Mouse (Mus musculus) midbrain, embryonic 10.5 days (tissue): ENCODE data around the gene Ang6. TPM values are rescaled to one million over a fixed set of nuclear protein-coding genes. Genes with fewer than 3 reads are reported as not detected.
"Not testable (repeated sequence)": the region's sequence is repeated elsewhere in the genome, so short reads cannot be mapped to it uniquely, and the experiment has no call there.

Source experiments
- DNase-seq: peaks from one replicate; pipeline ENCODE4 v3.0.0-alpha.2; 2017; ENCODE audit warnings: low spot score
- H3K27ac ChIP-seq: fragments of 300-500 bp; sonication (generic); replicated peaks from 2 replicates; pipeline ENCODE4 v1.5.1; 2016; ENCODE audit warnings: mild to moderate bottlenecking
- H3K27me3 ChIP-seq: fragments of 300-500 bp; sonication (generic); 2 replicates; pipeline ENCODE4 v1.6.1; 2016; ENCODE audit warnings: low read depth, mild to moderate bottlenecking; ENCODE audit not compliant: poor library complexity, severe bottlenecking
- H3K36me3 ChIP-seq: fragments of 300-500 bp; sonication (generic); 2 replicates; pipeline ENCODE4 v1.6.1; 2016; ENCODE audit warnings: mild to moderate bottlenecking, moderate library complexity
- H3K4me1 ChIP-seq: fragments of 300-500 bp; sonication (generic); 2 replicates; pipeline ENCODE4 v1.6.1; 2016
- H3K4me3 ChIP-seq: fragments of 300-500 bp; sonication (generic); 2 replicates; pipeline ENCODE4 v1.5.1; 2016; ENCODE audit warnings: mild to moderate bottlenecking, moderate library complexity
- H3K9me3 ChIP-seq: fragments of 300-500 bp; sonication (generic); replicated peaks from 2 replicates; pipeline ENCODE4 v1.6.1; 2016; ENCODE audit warnings: mild to moderate bottlenecking
- WGBS: fragments of 180-500 bp; shearing (Covaris S2); methylation state at CpG from one replicate; pipeline ENCODE4 v1.1.7; 2016; 5-methylcytosine and 5-hydroxymethylcytosine counted together
- polyA plus RNA-seq: library from polyadenylated mRNA; unstranded; fragments of >200 nt; fragmentation: Nextera tagmentation; extraction: Ambion mirVana; gene quantifications from 2 replicates; pipeline ENCODE4 v1.2.1, GENCODE M21; 2016

The Ang6 gene
- not detected in 2 replicates for polyA plus RNA-seq

DNA sequence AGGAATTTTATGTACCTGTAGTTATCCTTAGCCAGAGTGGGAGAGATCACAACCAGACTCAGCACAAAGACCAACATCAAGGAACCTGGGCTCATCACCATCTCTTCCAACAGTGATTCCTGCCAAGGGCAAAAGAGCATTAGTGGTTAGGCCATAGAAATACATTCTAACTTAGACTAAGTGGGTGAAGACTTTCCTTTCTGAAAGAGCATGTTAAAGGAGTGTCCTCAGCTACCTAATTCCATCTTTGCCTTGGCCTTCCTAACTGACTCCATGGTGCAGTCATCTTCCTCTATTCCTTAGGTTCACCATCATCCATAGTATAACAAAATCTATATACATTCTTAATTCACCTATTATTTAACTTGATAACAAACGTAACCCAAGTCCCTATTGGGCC is at the start of gene Ang6:
Ang6 (minus strand) TSS at position 101 of the 400 bp plus-strand sequence.
- WGBS: 81% methylated on average over 1 of the region's 1 CpGs
- Histone ChIP-seq H3K4me1 (no peaks in the 10 kb centered on the region), H3K36me3 (no peaks in the 10 kb centered on the region), H3K9me3 (no peaks in the 10 kb centered on the region), H3K27me3 (no peaks in the 10 kb centered on the region), H3K4me3 (no peak within 1 kb of the TSS), H3K27ac (no peak within 1 kb of the TSS)
- no peak for DNase-seq

GRCm38 (mm10) chr14:44046567-44046966 is 44.5 kb upstream of the Ang6 start:
- 89% methylated on average over 2 of the region's 2 CpGs for WGBS
- not testable (repeated sequence) for H3K4me3 ChIP-seq, H3K36me3 ChIP-seq, H3K27ac ChIP-seq, H3K27me3 ChIP-seq, H3K4me1 ChIP-seq, H3K9me3 ChIP-seq, DNase-seq

GRCm38 (mm10) chr14:44031828-44032227 is 29.8 kb upstream of the Ang6 start:
- H3K36me3 ChIP-seq, DNase-seq, H3K4me3 ChIP-seq, H3K9me3 ChIP-seq, H3K4me1 ChIP-seq, H3K27ac ChIP-seq, H3K27me3 ChIP-seq: not testable (repeated sequence)
- WGBS: 87% methylated on average over 1 of the region's 3 CpGs

GRCm38 (mm10) chr14:44009686-44010085 is 7.6 kb upstream of the Ang6 start:
- H3K4me1 ChIP-seq, H3K36me3 ChIP-seq, H3K9me3 ChIP-seq, H3K4me3 ChIP-seq, DNase-seq, H3K27me3 ChIP-seq, H3K27ac ChIP-seq: not testable (repeated sequence)
- WGBS: 73% methylated on average over 2 of the region's 2 CpGs

DNA sequence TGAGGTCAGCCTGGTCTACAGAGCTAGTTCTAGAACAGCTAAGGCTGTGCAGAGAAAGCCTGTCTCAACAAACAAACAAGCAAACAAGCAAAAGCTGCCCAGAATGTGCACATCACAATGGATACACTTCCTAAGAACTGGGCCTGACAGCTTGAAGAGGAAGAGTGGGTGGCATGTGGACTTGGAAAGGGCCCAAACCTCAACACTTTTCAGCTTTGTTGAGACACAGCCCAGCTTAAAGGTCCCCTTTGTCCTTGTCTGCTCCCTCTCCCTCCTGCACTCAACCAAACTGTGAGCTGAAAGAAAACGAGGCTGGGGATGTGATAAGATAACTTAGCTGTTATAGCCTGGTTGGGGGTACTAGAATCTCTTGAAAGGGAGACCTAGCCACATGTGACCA is 6.0 kb upstream of the Ang6 start:
- H3K36me3 ChIP-seq, H3K9me3 ChIP-seq, H3K4me3 ChIP-seq, H3K4me1 ChIP-seq, DNase-seq, H3K27me3 ChIP-seq, H3K27ac ChIP-seq: not testable (repeated sequence)
- WGBS: no CpG with 5 or more reads among the region's 1 CpGs

- Histone ChIP-seq H3K36me3 (no peaks in the 10 kb centered on the region), H3K27me3 (no peaks in the 10 kb centered on the region), H3K4me3 (no peak overlapping the region), H3K9me3 (no peaks in the 10 kb centered on the region), H3K27ac (no peak overlapping the region), H3K4me1 (no peaks in the 10 kb centered on the region)
- no peak for DNase-seq
- WGBS: 92% methylated on average over 3 of the region's 3 CpGs
Measured at GRCm38 (mm10) chr14:44001600-44001999, 469 bp downstream of the Ang6 start.

DNA sequence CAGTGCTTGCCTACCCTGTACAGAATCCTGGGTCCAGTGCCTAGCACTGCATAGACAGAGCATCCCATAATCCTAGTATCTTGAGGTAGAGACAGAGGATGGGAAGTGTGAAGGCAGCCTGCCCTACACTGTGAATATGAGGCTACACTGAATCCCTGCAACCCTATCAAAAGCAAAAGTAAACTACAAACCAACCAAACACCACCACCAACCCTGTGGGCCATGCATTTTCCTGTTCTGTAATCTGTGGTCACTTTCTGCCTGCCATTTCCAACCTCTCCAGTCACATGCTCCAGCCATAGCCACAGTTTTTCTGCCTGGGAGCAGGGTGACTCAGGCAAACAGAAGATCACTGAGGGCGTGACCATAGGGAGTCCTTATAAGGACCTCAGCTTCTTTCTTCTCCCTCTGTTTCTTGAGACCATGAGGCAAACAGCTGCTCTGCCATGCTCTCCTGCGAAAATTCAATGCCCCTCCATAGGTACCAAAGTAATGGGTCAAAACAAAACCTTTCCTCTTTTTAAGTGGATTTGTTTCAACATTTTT is 3.5 kb downstream of the Ang6 start:
- H3K27me3 ChIP-seq, H3K4me1 ChIP-seq: not testable (repeated sequence)

DNA sequence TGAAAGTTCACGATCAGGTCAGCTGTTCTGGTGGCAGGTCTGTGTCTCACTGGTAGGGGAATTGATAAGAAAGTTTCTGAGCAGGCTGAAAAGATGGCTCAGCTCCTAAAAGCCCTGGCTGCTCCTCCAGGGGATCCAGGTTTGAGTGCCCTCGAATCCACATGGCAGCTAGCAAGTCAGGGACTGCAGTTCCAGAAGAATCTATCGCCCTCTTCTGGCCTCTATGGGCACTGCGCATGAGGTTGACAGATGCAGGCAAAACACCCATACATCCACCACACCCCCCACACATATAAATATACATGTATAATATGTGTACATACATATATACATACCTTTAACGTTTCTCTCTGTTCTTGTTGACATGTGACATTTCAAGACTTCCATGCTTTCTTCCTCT is 14.7 kb downstream of the Ang6 start:
- WGBS: 20% methylated on average over 5 of the region's 5 CpGs
- not testable (repeated sequence) for H3K4me1 ChIP-seq, H3K27ac ChIP-seq, H3K36me3 ChIP-seq, H3K9me3 ChIP-seq, H3K27me3 ChIP-seq, H3K4me3 ChIP-seq
- DNase-seq: peak; percentile 72

More for the DNA sequence above, 3.5 kb downstream of the Ang6 start:
- not testable (repeated sequence) for DNase-seq, H3K4me3 ChIP-seq, H3K9me3 ChIP-seq, H3K36me3 ChIP-seq, H3K27ac ChIP-seq
- WGBS: 79% methylated on average over 2 of the region's 2 CpGs

DNA sequence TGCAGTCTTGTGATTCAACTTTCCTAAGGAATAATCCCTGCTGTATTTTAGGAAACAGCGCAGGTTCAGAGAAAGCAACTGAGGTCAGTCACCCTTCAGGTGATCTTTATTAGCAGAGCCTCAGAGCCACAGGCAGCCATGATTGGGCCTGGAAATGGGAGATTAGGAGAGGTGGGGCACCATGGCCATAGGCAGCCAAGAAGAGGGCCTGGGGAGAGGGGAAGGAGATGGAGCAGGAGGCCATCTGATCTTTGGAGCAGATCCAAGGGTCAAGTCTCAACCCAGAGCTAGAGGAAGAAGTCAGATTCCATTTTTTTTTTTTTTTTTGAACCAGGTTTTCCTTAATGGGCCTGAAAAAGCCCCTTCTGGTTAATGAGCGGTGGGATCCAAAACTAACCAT is 15.9 kb downstream of the Ang6 start:
- Histone ChIP-seq H3K4me1 (no peaks in the 10 kb centered on the region), H3K9me3 (no peaks in the 10 kb centered on the region), H3K36me3 (no peaks in the 10 kb centered on the region), H3K27ac (no peak overlapping the region), H3K27me3 (no peaks in the 10 kb centered on the region), H3K4me3 (no peak overlapping the region)
- no peak for DNase-seq
- WGBS: 93% methylated on average over 2 of the region's 2 CpGs

- H3K36me3 ChIP-seq: no peaks in the 10 kb centered on the region
- H3K27ac ChIP-seq: no peak overlapping the region
- H3K4me1 ChIP-seq: no peaks in the 10 kb centered on the region
- no peaks in the 10 kb centered on the region for H3K27me3 ChIP-seq
- 1% methylated on average over 3 of the region's 4 CpGs for WGBS
- H3K9me3 ChIP-seq: no peaks in the 10 kb centered on the region
- no peak overlapping the region for H3K4me3 ChIP-seq
- DNase-seq: peak; percentile 71
Measured at GRCm38 (mm10) chr14:43983897-43984296, 18.2 kb downstream of the Ang6 start.

DNA sequence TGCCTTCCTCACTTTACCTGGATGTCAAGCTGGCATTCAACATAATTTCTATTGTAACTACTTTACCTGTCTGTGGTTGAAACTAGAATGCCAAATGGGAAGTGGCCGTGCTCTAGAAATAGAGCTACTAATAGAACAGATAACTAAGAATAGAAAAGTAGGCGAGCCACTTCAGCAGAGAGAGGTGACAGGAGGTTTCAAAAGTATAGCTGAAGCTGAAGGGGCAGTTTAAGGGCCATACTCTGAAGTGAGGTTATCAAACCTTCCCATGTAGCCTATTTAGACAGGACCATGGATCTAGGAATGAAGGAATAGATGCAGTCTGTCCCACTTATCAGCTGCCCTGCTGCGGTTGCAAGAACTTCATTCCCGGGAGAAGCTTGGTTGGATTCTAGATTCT is 18.6 kb downstream of the Ang6 start:
- no peak overlapping the region for H3K27ac ChIP-seq
- no peaks in the 10 kb centered on the region for H3K36me3 ChIP-seq
- H3K4me1 ChIP-seq: no peaks in the 10 kb centered on the region
- no peak overlapping the region for H3K4me3 ChIP-seq
- H3K27me3 ChIP-seq: no peaks in the 10 kb centered on the region
- no peak for DNase-seq
- 78% methylated on average over 4 of the region's 4 CpGs for WGBS
- no peaks in the 10 kb centered on the region for H3K9me3 ChIP-seq

GRCm38 (mm10) chr14:43956769-43957168 is 45.3 kb downstream of the Ang6 start, which contains the start of gene Ang5:
Ang5 (plus strand) TSS chr14:43957069.
- not testable (repeated sequence) for H3K36me3 ChIP-seq, DNase-seq, H3K4me3 ChIP-seq, H3K4me1 ChIP-seq, H3K9me3 ChIP-seq, H3K27me3 ChIP-seq, H3K27ac ChIP-seq
- WGBS: no CpG with 5 or more reads among the region's 2 CpGs

DNA sequence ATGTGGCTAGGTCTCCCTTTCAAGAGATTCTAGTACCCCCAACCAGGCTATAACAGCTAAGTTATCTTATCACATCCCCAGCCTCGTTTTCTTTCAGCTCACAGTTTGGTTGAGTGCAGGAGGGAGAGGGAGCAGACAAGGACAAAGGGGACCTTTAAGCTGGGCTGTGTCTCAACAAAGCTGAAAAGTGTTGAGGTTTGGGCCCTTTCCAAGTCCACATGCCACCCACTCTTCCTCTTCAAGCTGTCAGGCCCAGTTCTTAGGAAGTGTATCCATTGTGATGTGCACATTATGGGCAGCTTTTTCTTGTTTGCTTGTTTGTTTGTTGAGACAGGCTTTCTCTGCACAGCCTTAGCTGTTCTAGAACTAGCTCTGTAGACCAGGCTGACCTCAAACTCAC is 47.0 kb downstream of the Ang6 start:
- no CpG with 5 or more reads among the region's 1 CpGs for WGBS
- H3K9me3 ChIP-seq, H3K4me1 ChIP-seq, H3K27ac ChIP-seq, H3K36me3 ChIP-seq, H3K27me3 ChIP-seq, DNase-seq, H3K4me3 ChIP-seq: not testable (repeated sequence)

DNA sequence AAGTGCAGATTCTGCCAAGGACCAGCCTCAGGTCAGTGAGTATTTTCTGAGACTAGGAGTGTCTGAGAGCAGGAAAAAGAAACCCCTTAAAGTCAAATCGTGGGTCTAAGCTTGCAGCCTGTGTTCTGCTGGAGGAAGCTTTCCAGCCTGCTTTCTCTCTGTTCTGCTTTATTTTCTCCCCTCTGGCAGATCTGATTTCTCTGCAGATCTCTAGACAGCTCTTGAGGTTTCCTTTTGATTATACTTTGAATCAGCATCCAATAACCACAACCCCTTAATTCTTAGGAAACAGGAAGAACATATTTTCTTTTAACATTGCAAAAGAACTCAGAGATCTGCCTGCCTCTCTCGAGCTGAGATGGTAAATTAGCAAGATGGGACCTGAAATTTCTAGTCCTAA is 48.7 kb downstream of the Ang6 start:
- not testable (repeated sequence) for H3K27ac ChIP-seq, H3K27me3 ChIP-seq, H3K4me3 ChIP-seq, H3K9me3 ChIP-seq, H3K4me1 ChIP-seq, H3K36me3 ChIP-seq, DNase-seq
- WGBS: 68% methylated on average over 2 of the region's 2 CpGs
